Mouse (Mus musculus) hindbrain, embryonic 16.5 days (tissue): ENCODE results near the gene Khdrbs1. TPM values are rescaled to one million over a fixed set of nuclear protein-coding genes. Genes with fewer than 3 reads are reported as not detected.

Experiments used
- ATAC-seq: fragments of 200-750 bp; cut with Nextera tagmentation; 2 replicates; pipeline ENCODE4 v1.8.0; 2017; ENCODE audit warnings: moderate TSS enrichment, moderate library complexity
- H3K27ac ChIP-seq: fragments of 300-500 bp; sonication (generic); 2 replicates; pipeline ENCODE4 v1.5.1; 2014; ENCODE audit warnings: low read depth, mild to moderate bottlenecking, control low read depth, low read length, moderate library complexity
- H3K27me3 ChIP-seq: fragments of 300-500 bp; sonication (generic); replicated peaks from 2 replicates; pipeline ENCODE4 v1.6.1; 2014; ENCODE audit warnings: low read length; ENCODE audit not compliant: control insufficient read depth, insufficient read depth
- H3K36me3 ChIP-seq: fragments of 300-500 bp; sonication (generic); 2 replicates; pipeline ENCODE4 v1.6.1; 2014; ENCODE audit warnings: mild to moderate bottlenecking, low read length, moderate library complexity, mixed read lengths; ENCODE audit not compliant: control insufficient read depth, insufficient read depth
- H3K4me1 ChIP-seq: fragments of 300-500 bp; sonication (generic); 2 replicates; pipeline ENCODE4 v1.6.1; 2014; ENCODE audit warnings: low read depth, low read length; ENCODE audit not compliant: control insufficient read depth, insufficient read depth
- H3K4me2 ChIP-seq: fragments of 300-500 bp; sonication (generic); 2 replicates; pipeline ENCODE4 v1.6.1; 2014; ENCODE audit warnings: mild to moderate bottlenecking, low read length, control low read depth, moderate library complexity
- H3K4me3 ChIP-seq: fragments of 300-500 bp; sonication (generic); 2 replicates; pipeline ENCODE4 v1.5.1; 2014; ENCODE audit warnings: mild to moderate bottlenecking, low read length, control low read depth, moderate library complexity
- H3K9ac ChIP-seq: fragments of 300-500 bp; sonication (generic); 2 replicates; pipeline ENCODE4 v1.6.1; 2014; ENCODE audit warnings: low read depth, mild to moderate bottlenecking, control low read depth, low read length, moderate library complexity
- H3K9me3 ChIP-seq: fragments of 300-500 bp; sonication (generic); 2 replicates; pipeline ENCODE4 v1.6.1; 2014; ENCODE audit warnings: mild to moderate bottlenecking, low read length, moderate library complexity; ENCODE audit not compliant: control insufficient read depth
- WGBS: fragments of 180-500 bp; shearing (Covaris S2); extraction: QIAGEN DNeasy Blood & Tissue Kit; methylation state at CpG from one replicate; pipeline ENCODE4 v1.1.7; 2014; 5-methylcytosine and 5-hydroxymethylcytosine counted together
- polyA plus RNA-seq: library from polyadenylated mRNA; unstranded; fragments of >200 nt; fragmentation: Nextera tagmentation; extraction: Ambion mirVana; gene quantifications from 2 replicates; pipeline ENCODE4 v1.2.1, GENCODE M21; 2015

Khdrbs1 gene
- polyA plus RNA-seq, 1 experiment from 2014 or later: 96.3 TPM

- no peaks in the 10 kb centered on the region for H3K36me3 ChIP-seq
- no peak overlapping the region for H3K27ac ChIP-seq
- H3K4me3 ChIP-seq: no peak overlapping the region
- no peak overlapping the region for H3K4me2 ChIP-seq
- no peak for ATAC-seq
- WGBS: 63% methylated on average over 3 of the region's 3 CpGs
- no peaks in the 10 kb centered on the region for H3K27me3 ChIP-seq
- H3K9ac ChIP-seq: no peak overlapping the region
- H3K4me1 ChIP-seq: no peaks in the 10 kb centered on the region
- H3K9me3 ChIP-seq: no peaks in the 10 kb centered on the region
Measured at GRCm38 (mm10) chr4:129754742-129755141, 12.6 kb upstream of the Khdrbs1 start.

- Histone ChIP-seq H3K4me2 (no peak overlapping the region), H3K27ac (no peak overlapping the region), H3K9me3 (no peaks in the 10 kb centered on the region), H3K36me3 (no peaks in the 10 kb centered on the region), H3K4me3 (no peak overlapping the region), H3K4me1 (no peaks in the 10 kb centered on the region), H3K27me3 (no peaks in the 10 kb centered on the region), H3K9ac (no peak overlapping the region)
- 22% methylated on average over 5 of the region's 5 CpGs for WGBS
- no peak for ATAC-seq
Measured at GRCm38 (mm10) chr4:129750430-129750829, 8.3 kb upstream of the Khdrbs1 start.

GRCm38 (mm10) chr4:129746591-129746990 lies 4.5 kb upstream of the Khdrbs1 start:
- Histone ChIP-seq H3K4me2 (no peak overlapping the region), H3K9me3 (no peaks in the 10 kb centered on the region), H3K4me1 (peaks cover 5% of the 10 kb centered on the region), H3K9ac (no peak overlapping the region), H3K27me3 (no peaks in the 10 kb centered on the region), H3K36me3 (no peaks in the 10 kb centered on the region), H3K27ac (no peak overlapping the region), H3K4me3 (no peak overlapping the region)
- ATAC-seq: no peak
- 71% methylated on average over 3 of the region's 3 CpGs for WGBS

- H3K4me3 ChIP-seq: no peak overlapping the region
- WGBS: 54% methylated on average over 1 of the region's 1 CpGs
- no peak overlapping the region for H3K27ac ChIP-seq
- peaks cover 5% of the 10 kb centered on the region for H3K4me1 ChIP-seq
- H3K9ac ChIP-seq: no peak overlapping the region
- H3K4me2 ChIP-seq: no peak overlapping the region
- H3K36me3 ChIP-seq: no peaks in the 10 kb centered on the region
- no peaks in the 10 kb centered on the region for H3K27me3 ChIP-seq
- H3K9me3 ChIP-seq: no peaks in the 10 kb centered on the region
- no peak for ATAC-seq
Measured at GRCm38 (mm10) chr4:129746106-129746505, 4.0 kb upstream of the Khdrbs1 start.

GRCm38 (mm10) chr4:129743494-129743893 lies 1.4 kb upstream of the Khdrbs1 start:
- H3K4me3 ChIP-seq: peak overlapping the region; percentile 99
- H3K9ac ChIP-seq: peak overlapping the region; percentile 91
- H3K4me2 ChIP-seq: peak overlapping the region; percentile 80
- no peaks in the 10 kb centered on the region for H3K9me3 ChIP-seq
- peaks cover 23% of the 10 kb centered on the region for H3K4me1 ChIP-seq
- no peaks in the 10 kb centered on the region for H3K27me3 ChIP-seq
- WGBS: 43% methylated on average over 2 of the region's 2 CpGs
- no peaks in the 10 kb centered on the region for H3K36me3 ChIP-seq
- no peak for ATAC-seq
- H3K27ac ChIP-seq: peak overlapping the region; percentile 99

GRCm38 (mm10) chr4:129743010-129743390 lies 897 bp upstream of the Khdrbs1 start:
- WGBS: 6% methylated on average over 7 of the region's 7 CpGs
- no peaks in the 10 kb centered on the region for H3K27me3 ChIP-seq
- H3K9me3 ChIP-seq: no peaks in the 10 kb centered on the region
- H3K9ac ChIP-seq: peak overlapping the region; percentile 91
- H3K4me2 ChIP-seq: peak overlapping the region; percentile 80
- no peaks in the 10 kb centered on the region for H3K36me3 ChIP-seq
- H3K27ac ChIP-seq: peak overlapping the region; percentile 99
- ATAC-seq: no peak
- H3K4me3 ChIP-seq: peak overlapping the region; percentile 99
- peaks cover 25% of the 10 kb centered on the region for H3K4me1 ChIP-seq

GRCm38 (mm10) chr4:129741974-129742231 lies 200 bp downstream of the Khdrbs1 start:
- no peaks in the 10 kb centered on the region for H3K27me3 ChIP-seq
- peaks cover 28% of the 10 kb centered on the region for H3K4me1 ChIP-seq
- H3K27ac ChIP-seq: peak overlapping the region; percentile 96
- H3K4me2 ChIP-seq: peak overlapping the region; percentile 72
- under 1% methylated on average over 21 of the region's 34 CpGs for WGBS
- peak overlapping the region; percentile 99 for H3K9ac ChIP-seq
- H3K9me3 ChIP-seq: no peaks in the 10 kb centered on the region
- H3K36me3 ChIP-seq: no peaks in the 10 kb centered on the region
- ATAC-seq: peak; percentile 45
- peak overlapping the region; percentile 99 for H3K4me3 ChIP-seq

GRCm38 (mm10) chr4:129741251-129741973 lies 691 bp downstream of the Khdrbs1 start:
- H3K9ac ChIP-seq: peak overlapping the region; percentile 99
- peak overlapping the region; percentile 99 for H3K4me3 ChIP-seq
- no peaks in the 10 kb centered on the region for H3K36me3 ChIP-seq
- WGBS: 0% methylated on average over 53 of the region's 62 CpGs
- peaks cover 28% of the 10 kb centered on the region for H3K4me1 ChIP-seq
- H3K27ac ChIP-seq: peak overlapping the region; percentile 96
- no peaks in the 10 kb centered on the region for H3K27me3 ChIP-seq
- 0 out of 2 replicates have a peak, but pooled peaks have one; percentile 3 for ATAC-seq
- H3K4me2 ChIP-seq: peak overlapping the region; percentile 72
- no peaks in the 10 kb centered on the region for H3K9me3 ChIP-seq

- H3K9ac ChIP-seq: no peak overlapping the region
- ATAC-seq: no peak
- H3K4me1 ChIP-seq: peaks cover 30% of the 10 kb centered on the region
Measured at GRCm38 (mm10) chr4:129739111-129739645, 2.9 kb downstream of the Khdrbs1 start.

More at GRCm38 (mm10) chr4:129739111-129739645, 2.9 kb downstream of the Khdrbs1 start:
- no peaks in the 10 kb centered on the region for H3K9me3 ChIP-seq
- no peak overlapping the region for H3K27ac ChIP-seq
- H3K27me3 ChIP-seq: no peaks in the 10 kb centered on the region
- H3K4me2 ChIP-seq: peak overlapping the region; percentile 42
- no peaks in the 10 kb centered on the region for H3K36me3 ChIP-seq
- whole genome bisulfite sequencing: 73% methylated on average over 4 of the region's 4 CpGs
- no peak overlapping the region for H3K4me3 ChIP-seq
